Mouse (Mus musculus) E14TG2a.4 (cell line): ENCODE measurements around the gene Dock4.

Experiments used
- CTCF ChIP-seq: conservative IDR thresholded peaks from 2 replicates; pipeline ENCODE4 v1.5.1; 2014; ENCODE audit warnings: low read length
- NANOG ChIP-seq: IDR thresholded peaks from 2 replicates; pipeline ENCODE4 v1.6.1; 2014; ENCODE audit warnings: borderline replicate concordance, low read length, mixed read lengths

- TF ChIP-seq CTCF (no peak), NANOG (no peak)
These were observed 135.3 kb downstream of the Dock4 start for GRCm38 (mm10) chr12:40581037-40581436.
